Mouse (Mus musculus) T-helper 1 cell (primary cell): ENCODE data around the gene Hsp90aa1.

Experiments used
- in situ Hi-C: fragments of 300-600 bp; cut with MboI, MseI; formaldehyde crosslinking; loops from one replicate; pipeline ENCODE4 v1.15.1; 2025; ENCODE audit warnings: high pct_unique_total_duplicates

Hsp90aa1 gene

DNA sequence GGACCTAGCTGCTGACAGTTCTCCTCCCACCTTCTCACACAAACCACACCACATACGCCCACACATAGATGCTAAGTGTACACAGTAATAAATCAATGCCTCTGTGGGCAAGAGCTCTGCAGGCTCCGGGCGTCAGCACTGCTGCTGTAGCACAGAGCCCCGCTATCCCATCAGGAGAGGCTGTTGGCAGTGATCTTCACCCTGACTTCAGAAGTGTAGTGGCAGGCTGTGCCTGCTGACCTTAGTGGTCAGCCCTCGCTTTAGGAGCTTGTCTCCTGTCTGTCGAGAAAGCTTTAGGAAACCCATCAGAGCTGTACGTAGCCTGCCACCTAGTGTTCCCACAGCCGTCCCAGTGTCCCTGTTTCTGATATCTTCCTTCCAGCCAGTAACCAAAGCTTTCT is 52.3 kb downstream of the Hsp90aa1 start:
- in situ Hi-C loops = loop anchor here (10.0 to 25.0 kb wide), 2 partner anchors 685 to 1788 kb away; no protein-coding TSS in a partner anchor
